Mouse (Mus musculus) erythroid progenitor cell, adult 5-6 weeks (primary cell): ENCODE results near the gene Lrig1. TPM values are rescaled to one million over a fixed set of nuclear protein-coding genes. Genes with fewer than 3 reads are reported as not detected.
A peak's percentile ranks its signal among the peaks of the same experiment; 100 is the strongest.

Experiments used
- ATAC-seq: replicated peaks from 2 replicates; pipeline ENCODE4 v1.8.0; 2016; ENCODE audit warnings: moderate number of reproducible peaks, mild to moderate bottlenecking, moderate TSS enrichment, inconsistent platforms; ENCODE audit not compliant: poor library complexity, low FRiP score, severe bottlenecking
- total RNA-seq, 2 experiments: library from RNA; stranded (forward) in 1 of 2; stranded (reverse) in 1 of 2; fragments of 150-400 nt in 1 of 2; fragments of 186-747, 209-891 nt in 1 of 2; gene quantifications; 2 replicates each; pipeline versions ENCODE4 v1.2.3 to v1.2.4; 2015 to 2017; ENCODE audit warnings: low replicate concordance in 2 of 2

The Lrig1 gene
- total RNA-seq, 2 experiments from 2014 or later = 5.7 to 11.7 TPM

- ATAC-seq = 0 out of 2 replicates have a peak, but pooled peaks have one; percentile 27
Observed at GRCm38 (mm10) chr6:94699173-94699987, 578 bp downstream of the Lrig1 start.

GRCm38 (mm10) chr6:94698509-94699172, 1.3 kb downstream of the Lrig1 start:
- ATAC-seq = no peak

- no peak for ATAC-seq
Observed at GRCm38 (mm10) chr6:94697423-94697822, 2.5 kb downstream of the Lrig1 start.

- ATAC-seq = no peak
Observed at GRCm38 (mm10) chr6:94696182-94697080, 3.5 kb downstream of the Lrig1 start.

GRCm38 (mm10) chr6:94695121-94695930, 4.6 kb downstream of the Lrig1 start:
- ATAC-seq = no peak

GRCm38 (mm10) chr6:94694481-94694880, 5.5 kb downstream of the Lrig1 start:
- no peak for ATAC-seq

- ATAC-seq = no peak
Observed at GRCm38 (mm10) chr6:94693091-94693490, 6.9 kb downstream of the Lrig1 start.

- ATAC-seq = no peak
Observed at GRCm38 (mm10) chr6:94692003-94692402, 8.0 kb downstream of the Lrig1 start.

- no peak for ATAC-seq
Observed at GRCm38 (mm10) chr6:94690247-94690646, 9.7 kb downstream of the Lrig1 start.

- 0 out of 2 replicates have a peak, but pooled peaks have one; percentile 46 for ATAC-seq
Observed at GRCm38 (mm10) chr6:94688722-94689121, 11.2 kb downstream of the Lrig1 start.

- ATAC-seq = peak; percentile 82
Observed at GRCm38 (mm10) chr6:94686048-94686447, 13.9 kb downstream of the Lrig1 start.

GRCm38 (mm10) chr6:94685611-94686010, 14.3 kb downstream of the Lrig1 start:
- no peak for ATAC-seq

- ATAC-seq = no peak
Observed at GRCm38 (mm10) chr6:94684844-94685557, 15.0 kb downstream of the Lrig1 start.

GRCm38 (mm10) chr6:94683701-94684100, 16.3 kb downstream of the Lrig1 start:
- no peak for ATAC-seq

GRCm38 (mm10) chr6:94682270-94682618, 17.7 kb downstream of the Lrig1 start:
- no peak for ATAC-seq

GRCm38 (mm10) chr6:94681446-94682269, 18.3 kb downstream of the Lrig1 start:
- no peak for ATAC-seq

GRCm38 (mm10) chr6:94680760-94681445, 19.1 kb downstream of the Lrig1 start:
- ATAC-seq = no peak
